Mouse (Mus musculus): Measurements from ENCODE around the gene Chst11. TPM values are rescaled to one million over a fixed set of nuclear protein-coding genes. Genes with fewer than 3 reads are reported as not detected.
A peak's percentile ranks its signal among the peaks of the same experiment; 100 is the strongest.

Chst11 gene
- polyA plus RNA-seq, 1 experiment from 2014 or later: 2.5 TPM

- Histone ChIP-seq H3K36me3 (no peaks in the 10 kb centered on the region), H3K9ac (no peak overlapping the region), H3K27ac (no peak overlapping the region), H3K9me3 (replicated peaks) (no peaks in the 10 kb centered on the region), H3K4me3 (no peak overlapping the region), H3K4me1 (peaks cover 21% of the 10 kb centered on the region), H3K4me2 (replicated peaks) (no peak overlapping the region), H3K27me3 (no peaks in the 10 kb centered on the region; the same call in 1 of the 2 replicates)
- ATAC-seq (ENCODE audit: low FRiP score): no peak
- 89% methylated on average over 3 of the region's 3 CpGs for WGBS
Observed at GRCm38 (mm10) chr10:83124560-83124959, 139.3 kb downstream of the Chst11 start.

- no peak for ATAC-seq (ENCODE audit: low FRiP score)
- H3K4me1 ChIP-seq: peaks cover 36% of the 10 kb centered on the region
- H3K4me2 ChIP-seq (replicated peaks): no peak overlapping the region
- H3K9ac ChIP-seq: no peak overlapping the region
- H3K36me3 ChIP-seq: no peaks in the 10 kb centered on the region
- 66% methylated on average over 9 of the region's 9 CpGs for WGBS
- no peaks in the 10 kb centered on the region; the same call in 1 of the 2 replicates for H3K27me3 ChIP-seq
- no peak overlapping the region for H3K27ac ChIP-seq
- no peak overlapping the region for H3K4me3 ChIP-seq
- H3K9me3 ChIP-seq (replicated peaks): no peaks in the 10 kb centered on the region
Observed at GRCm38 (mm10) chr10:83126447-83126846, 141.1 kb downstream of the Chst11 start.

- Histone ChIP-seq H3K36me3 (no peaks in the 10 kb centered on the region), H3K4me1 (peaks cover 36% of the 10 kb centered on the region), H3K4me2 (replicated peaks) (no peak overlapping the region), H3K9ac (no peak overlapping the region), H3K9me3 (replicated peaks) (no peaks in the 10 kb centered on the region), H3K27me3 (peaks cover 3% of the 10 kb centered on the region; the same call in 1 of the 2 replicates), H3K4me3 (no peak overlapping the region), H3K27ac (no peak overlapping the region)
- 70% methylated on average over 8 of the region's 8 CpGs for WGBS
- no peak for ATAC-seq (ENCODE audit: low FRiP score)
Observed at GRCm38 (mm10) chr10:83128435-83128834, 143.1 kb downstream of the Chst11 start.

- peak; percentile 32; the same call in 1 of the 2 replicates for ATAC-seq (ENCODE audit: low FRiP score)
- Histone ChIP-seq H3K27ac (0 out of 2 replicates have a peak overlapping the region, but pooled peaks have one; percentile 7), H3K4me2 (replicated peaks) (no peak overlapping the region), H3K9ac (no peak overlapping the region), H3K4me3 (no peak overlapping the region), H3K9me3 (replicated peaks) (no peaks in the 10 kb centered on the region), H3K36me3 (no peaks in the 10 kb centered on the region), H3K27me3 (peaks cover 3% of the 10 kb centered on the region; the same call in 1 of the 2 replicates), H3K4me1 (peaks cover 48% of the 10 kb centered on the region)
- 54% methylated on average over 8 of the region's 8 CpGs for WGBS
Observed at GRCm38 (mm10) chr10:83129624-83130218, 144.4 kb downstream of the Chst11 start.

GRCm38 (mm10) chr10:83130611-83131010 is 145.3 kb downstream of the Chst11 start:
- peaks cover 3% of the 10 kb centered on the region; the same call in 1 of the 2 replicates for H3K27me3 ChIP-seq
- H3K4me1 ChIP-seq: peaks cover 54% of the 10 kb centered on the region
- no peak overlapping the region for H3K4me2 ChIP-seq (replicated peaks)
- H3K9me3 ChIP-seq (replicated peaks): no peaks in the 10 kb centered on the region
- no peak overlapping the region for H3K4me3 ChIP-seq
- H3K9ac ChIP-seq: no peak overlapping the region
- H3K36me3 ChIP-seq: no peaks in the 10 kb centered on the region
- peak; percentile 23; the same call in 1 of the 2 replicates for ATAC-seq (ENCODE audit: low FRiP score)
- peak overlapping the region; percentile 77 for H3K27ac ChIP-seq
- WGBS: 49% methylated on average over 8 of the region's 8 CpGs

- H3K36me3 ChIP-seq: no peaks in the 10 kb centered on the region
- H3K4me1 ChIP-seq: peaks cover 51% of the 10 kb centered on the region
- no peak overlapping the region for H3K27ac ChIP-seq
- H3K4me3 ChIP-seq: no peak overlapping the region
- peaks cover 3% of the 10 kb centered on the region; the same call in 1 of the 2 replicates for H3K27me3 ChIP-seq
- WGBS: 88% methylated on average over 1 of the region's 1 CpGs
- no peaks in the 10 kb centered on the region for H3K9me3 ChIP-seq (replicated peaks)
- no peak overlapping the region for H3K9ac ChIP-seq
- ATAC-seq (ENCODE audit: low FRiP score): no peak
- no peak overlapping the region for H3K4me2 ChIP-seq (replicated peaks)
Observed at GRCm38 (mm10) chr10:83131884-83132283, 146.6 kb downstream of the Chst11 start.

- 21% methylated on average over 16 of the region's 16 CpGs for WGBS
- H3K4me2 ChIP-seq (replicated peaks): no peak overlapping the region
- no peaks in the 10 kb centered on the region for H3K9me3 ChIP-seq (replicated peaks)
- H3K9ac ChIP-seq: no peak overlapping the region
- H3K27me3 ChIP-seq: 0 out of 2 replicates have a peak, but pooled peaks cover 3% of the 10 kb centered on the region
- no peak overlapping the region for H3K4me3 ChIP-seq
- H3K27ac ChIP-seq: no peak overlapping the region
- peaks cover 49% of the 10 kb centered on the region for H3K4me1 ChIP-seq
- H3K36me3 ChIP-seq: no peaks in the 10 kb centered on the region
- no peak for ATAC-seq (ENCODE audit: low FRiP score)
Observed at GRCm38 (mm10) chr10:83133866-83134570, 148.7 kb downstream of the Chst11 start.

GRCm38 (mm10) chr10:83134896-83135295 is 149.6 kb downstream of the Chst11 start:
- WGBS: 29% methylated on average over 10 of the region's 10 CpGs
- H3K4me3 ChIP-seq: no peak overlapping the region
- no peak overlapping the region; the same call in 1 of the 2 replicates for H3K27ac ChIP-seq

GRCm38 (mm10) chr10:83135963-83136362 is 150.7 kb downstream of the Chst11 start:
- Histone ChIP-seq H3K4me2 (replicated peaks) (no peak overlapping the region), H3K27me3 (0 out of 2 replicates have a peak, but pooled peaks cover 3% of the 10 kb centered on the region), H3K36me3 (no peaks in the 10 kb centered on the region), H3K4me1 (peaks cover 34% of the 10 kb centered on the region), H3K9ac (no peak overlapping the region), H3K27ac (no peak overlapping the region), H3K9me3 (replicated peaks) (no peaks in the 10 kb centered on the region), H3K4me3 (no peak overlapping the region)
- no peak for ATAC-seq (ENCODE audit: low FRiP score)
- WGBS: 97% methylated on average over 1 of the region's 1 CpGs

More at GRCm38 (mm10) chr10:83134896-83135295, 149.6 kb downstream of the Chst11 start:
- H3K27me3 ChIP-seq: 0 out of 2 replicates have a peak, but pooled peaks cover 3% of the 10 kb centered on the region
- no peak overlapping the region for H3K9ac ChIP-seq
- 0 out of 2 replicates have a peak, but pooled peaks have one; percentile 35 for ATAC-seq (ENCODE audit: low FRiP score)
- peaks cover 41% of the 10 kb centered on the region for H3K4me1 ChIP-seq
- no peaks in the 10 kb centered on the region for H3K36me3 ChIP-seq
- H3K9me3 ChIP-seq (replicated peaks): no peaks in the 10 kb centered on the region
- H3K4me2 ChIP-seq (replicated peaks): no peak overlapping the region; the same call in 1 of the 2 replicates

- H3K4me1 ChIP-seq: peaks cover 31% of the 10 kb centered on the region
- 87% methylated on average over 7 of the region's 7 CpGs for whole genome bisulfite sequencing
- ATAC-seq (ENCODE audit: low FRiP score): no peak
Observed at GRCm38 (mm10) chr10:83137103-83137502, 151.8 kb downstream of the Chst11 start.

GRCm38 (mm10) chr10:83139276-83139675 is 154.0 kb downstream of the Chst11 start:
- WGBS: 92% methylated on average over 7 of the region's 7 CpGs

More at GRCm38 (mm10) chr10:83137103-83137502, 151.8 kb downstream of the Chst11 start:
- Histone ChIP-seq H3K9me3 (replicated peaks) (no peaks in the 10 kb centered on the region), H3K36me3 (no peaks in the 10 kb centered on the region), H3K4me2 (replicated peaks) (no peak overlapping the region), H3K27me3 (0 out of 2 replicates have a peak, but pooled peaks cover 3% of the 10 kb centered on the region), H3K27ac (no peak overlapping the region), H3K4me3 (no peak overlapping the region), H3K9ac (no peak overlapping the region)

GRCm38 (mm10) chr10:83140258-83140936 is 155.1 kb downstream of the Chst11 start:
- H3K4me2 ChIP-seq (replicated peaks): no peak overlapping the region
- no peaks in the 10 kb centered on the region for H3K36me3 ChIP-seq
- H3K27me3 ChIP-seq: no peaks in the 10 kb centered on the region
- 65% methylated on average over 16 of the region's 16 CpGs for WGBS
- no peak overlapping the region for H3K9ac ChIP-seq
- H3K4me3 ChIP-seq: no peak overlapping the region
- H3K27ac ChIP-seq: no peak overlapping the region
- H3K4me1 ChIP-seq: peaks cover 13% of the 10 kb centered on the region
- ATAC-seq (ENCODE audit: low FRiP score): 0 out of 2 replicates have a peak, but pooled peaks have one; percentile 21
- H3K9me3 ChIP-seq (replicated peaks): no peaks in the 10 kb centered on the region

More at GRCm38 (mm10) chr10:83139276-83139675, 154.0 kb downstream of the Chst11 start:
- no peak for ATAC-seq (ENCODE audit: low FRiP score)
- Histone ChIP-seq H3K27me3 (no peaks in the 10 kb centered on the region), H3K4me3 (no peak overlapping the region), H3K27ac (no peak overlapping the region), H3K36me3 (no peaks in the 10 kb centered on the region), H3K9ac (no peak overlapping the region), H3K9me3 (replicated peaks) (no peaks in the 10 kb centered on the region), H3K4me2 (replicated peaks) (no peak overlapping the region), H3K4me1 (peaks cover 24% of the 10 kb centered on the region)
